ENCODE assay signal across 10 mouse cellular contexts in the genomic region with DNA sequence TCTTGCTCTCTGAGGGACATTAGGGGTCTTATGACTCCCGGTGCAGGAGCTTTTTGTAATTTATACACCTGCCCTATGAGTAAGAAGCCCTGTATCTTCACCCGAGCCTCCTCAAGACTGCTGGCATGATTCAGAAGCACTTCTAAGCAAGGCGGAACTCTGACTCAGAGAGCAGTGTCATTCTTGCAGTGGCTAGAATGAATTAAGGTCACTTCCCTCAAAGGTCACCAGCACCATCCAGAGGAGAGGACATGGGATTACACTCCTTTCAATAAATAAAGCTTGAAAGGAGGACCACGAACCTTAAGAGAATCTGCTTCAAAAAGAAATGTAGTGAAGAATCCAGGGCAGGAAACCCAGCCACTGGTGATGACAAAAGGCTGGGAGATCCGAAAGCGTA. TPM values are rescaled to one million over a fixed set of nuclear protein-coding genes. Genes with fewer than 3 reads are reported as not detected.
DNase-seq lines count a peak whose midpoint lies in the region; ATAC-seq and TF ChIP-seq lines count a peak whose summit lies in the region.
"Had no signal": no experiment of that assay in that cellular context is flagged by ENCODE, and none has a peak within 500 bp of the region (broad histone marks: within the 10 kb centered on the region; RNA-seq: fewer than 3 reads in every experiment).

No protein-coding gene starts in this region.

- H3K4me3 ChIP-seq in hindbrain, postnatal 0 days (ENCODE audit: low read length): no peak overlapping the region
- no peak overlapping the region for H3K4me3 ChIP-seq in hindbrain, embryonic 14.5 days (replicated peaks; ENCODE audit: low read length)
- H3K4me3 ChIP-seq: erythroblast, embryonic 14.5 days had no signal

- ATAC-seq in hindbrain, postnatal 0 days: no peak
- no peak for ATAC-seq in hindbrain, embryonic 14.5 days (ENCODE audit: low FRiP score)
- peak; percentile 84 for ATAC-seq in erythroid progenitor cell, adult 5-6 weeks (replicated peaks; ENCODE audit: low FRiP score, poor library complexity, severe bottlenecking)

- 84% methylated on average over 6 of the region's 6 CpGs for WGBS in hindbrain, postnatal 0 days
- WGBS in hindbrain, embryonic 14.5 days: 88% methylated on average over 6 of the region's 6 CpGs

- H3K36me3 ChIP-seq in hindbrain, postnatal 0 days (ENCODE audit: insufficient read depth, low read length): peaks cover 19% of the 10 kb centered on the region
- H3K36me3 ChIP-seq in hindbrain, embryonic 14.5 days (replicated peaks; ENCODE audit: control insufficient read depth, insufficient read depth): peaks cover 43% of the 10 kb centered on the region

- TF ChIP-seq CTCF in hindbrain, postnatal 0 days (IDR thresholded peaks at IDR 0.05; ENCODE audit: low read depth): peak; percentile 57

- H3K4me1 ChIP-seq in hindbrain, postnatal 0 days (ENCODE audit: insufficient read depth, low read length): no peaks in the 10 kb centered on the region
- no peaks in the 10 kb centered on the region for H3K4me1 ChIP-seq in hindbrain, embryonic 14.5 days (replicated peaks; ENCODE audit: control insufficient read depth, insufficient read depth, low read length)

- no peak overlapping the region for H3K9ac ChIP-seq in hindbrain, postnatal 0 days (replicated peaks; ENCODE audit: low read length)
- H3K9ac ChIP-seq in hindbrain, embryonic 14.5 days: no peak overlapping the region

- H3K9me3 ChIP-seq in hindbrain, postnatal 0 days (ENCODE audit: low read length): no peaks in the 10 kb centered on the region
- H3K9me3 ChIP-seq in hindbrain, embryonic 14.5 days (ENCODE audit: control insufficient read depth, low read length): no peaks in the 10 kb centered on the region

- DNase-seq in hindbrain, postnatal 0 days (ENCODE audit: low spot score): peak; percentile 14
- no peak for DNase-seq in hindbrain, embryonic 14.5 days (ENCODE audit: low spot score)
- peak; percentile 29 for DNase-seq in thymus, postnatal 14 days
- no peak for DNase-seq in thymus, postnatal 4 days
- no peak for DNase-seq in left cerebral cortex, adult 9 months (ENCODE audit: low spot score in 2 of 2)
- DNase-seq in layer of hippocampus, postnatal 10 days (ENCODE audit: low spot score in 2 of 2): no peak
- DNase-seq: layer of hippocampus, postnatal 36 days; right cerebral cortex, adult 18-20 months had no signal

- H3K4me2 ChIP-seq in hindbrain, postnatal 0 days (ENCODE audit: low read depth, low read length): no peak overlapping the region
- H3K4me2 ChIP-seq in hindbrain, embryonic 14.5 days (replicated peaks): no peak overlapping the region

- H3K27me3 ChIP-seq in hindbrain, postnatal 0 days (ENCODE audit: insufficient read depth, low read length): no peaks in the 10 kb centered on the region
- H3K27me3 ChIP-seq in hindbrain, embryonic 14.5 days (ENCODE audit: control insufficient read depth, insufficient read depth, low read length): no peaks in the 10 kb centered on the region

- H3K27ac ChIP-seq in hindbrain, postnatal 0 days: no peak overlapping the region
- H3K27ac ChIP-seq in hindbrain, embryonic 14.5 days: no peak overlapping the region

RNA-seq across cellular contexts. Expression of gene Wdhd1, which starts 26.8 kb away (rescaled TPM):
- 8.5 and 10.7 TPM in 2 replicates for total RNA-seq in hindbrain, postnatal 0 days (2014; rRNA removed)
- polyA plus RNA-seq in hindbrain, postnatal 0 days (2015; fragmentation: Nextera tagmentation; extraction: Ambion mirVana): 9.4 and 9.7 TPM in 2 replicates
- 15.0 and 15.6 TPM in 2 replicates for polyA plus RNA-seq in hindbrain, embryonic 14.5 days (2014; fragmentation: Nextera tagmentation; extraction: Ambion mirVana)
- total RNA-seq in erythroid progenitor cell, adult 5-6 weeks (2015; ENCODE audit: low replicate concordance): 156 and 202 TPM in 2 replicates
- total RNA-seq in erythroid progenitor cell, adult 5-6 weeks (2017; ENCODE audit: low replicate concordance): 329 and 332 TPM in 2 replicates
- total RNA-seq in layer of hippocampus, postnatal 10 days (2021): 1 to 10 TPM; 5.7 TPM

RNA-seq across cellular contexts. Expression of gene Socs4, which starts 26.9 kb away (rescaled TPM):
- total RNA-seq in hindbrain, postnatal 0 days (2014; rRNA removed): 5.6 and 7.2 TPM in 2 replicates
- polyA plus RNA-seq in hindbrain, postnatal 0 days (2015; fragmentation: Nextera tagmentation; extraction: Ambion mirVana): 2.2 and 2.8 TPM in 2 replicates
- polyA plus RNA-seq in hindbrain, embryonic 14.5 days (2014; fragmentation: Nextera tagmentation; extraction: Ambion mirVana): 3.6 TPM in 2 replicates
- total RNA-seq in erythroid progenitor cell, adult 5-6 weeks (2015; ENCODE audit: low replicate concordance): 43.2 and 66.7 TPM in 2 replicates
- total RNA-seq in erythroid progenitor cell, adult 5-6 weeks (2017; ENCODE audit: low replicate concordance): 44.1 and 47.9 TPM in 2 replicates
- 10 to 100 TPM; 10.0 to 10.7 TPM for total RNA-seq in layer of hippocampus, postnatal 10 days (2021)

RNA-seq across cellular contexts. Expression of gene Mapk1ip1l, which starts 48.2 kb away (rescaled TPM):
- 49.2 and 50.3 TPM in 2 replicates for total RNA-seq in hindbrain, postnatal 0 days (2014; rRNA removed)
- 31.8 and 33.9 TPM in 2 replicates for polyA plus RNA-seq in hindbrain, postnatal 0 days (2015; fragmentation: Nextera tagmentation; extraction: Ambion mirVana)
- polyA plus RNA-seq in hindbrain, embryonic 14.5 days (2014; fragmentation: Nextera tagmentation; extraction: Ambion mirVana): 52.0 and 54.8 TPM in 2 replicates
- 51.9 and 67.5 TPM in 2 replicates for total RNA-seq in erythroid progenitor cell, adult 5-6 weeks (2015; ENCODE audit: low replicate concordance)
- total RNA-seq in erythroid progenitor cell, adult 5-6 weeks (2017; ENCODE audit: low replicate concordance): 43.9 and 56.0 TPM in 2 replicates
- 10 to 100 TPM; 66.1 to 80.8 TPM for total RNA-seq in layer of hippocampus, postnatal 10 days (2021)

Comparison
In these comparisons a context has a peak if more than half of its experiments do, and no peak if none do; other contexts are left out.
1. DNase-seq: peak in hindbrain, postnatal 0 days (single experiment) and thymus, postnatal 14 days (single experiment); none in hindbrain, embryonic 14.5 days (single experiment), thymus, postnatal 4 days (single experiment), left cerebral cortex, adult 9 months (0 of 2) and layer of hippocampus, postnatal 10 days (0 of 2).
2. RNA of gene Wdhd1, which starts 26.8 kb away (total RNA-seq): 156 to 332 TPM in erythroid progenitor cell, adult 5-6 weeks; 8.5 to 10.7 TPM in hindbrain, postnatal 0 days and 5.7 TPM in layer of hippocampus, postnatal 10 days; every median in the first group is over 10 times any median in the second.